Mouse (Mus musculus): Measurements from ENCODE around the gene Inca1. TPM values are rescaled to one million over a fixed set of nuclear protein-coding genes. Genes with fewer than 3 reads are reported as not detected.

Gene Inca1
- polyA plus RNA-seq, 1 experiment from 2014 or later, result 2.3 TPM

DNA sequence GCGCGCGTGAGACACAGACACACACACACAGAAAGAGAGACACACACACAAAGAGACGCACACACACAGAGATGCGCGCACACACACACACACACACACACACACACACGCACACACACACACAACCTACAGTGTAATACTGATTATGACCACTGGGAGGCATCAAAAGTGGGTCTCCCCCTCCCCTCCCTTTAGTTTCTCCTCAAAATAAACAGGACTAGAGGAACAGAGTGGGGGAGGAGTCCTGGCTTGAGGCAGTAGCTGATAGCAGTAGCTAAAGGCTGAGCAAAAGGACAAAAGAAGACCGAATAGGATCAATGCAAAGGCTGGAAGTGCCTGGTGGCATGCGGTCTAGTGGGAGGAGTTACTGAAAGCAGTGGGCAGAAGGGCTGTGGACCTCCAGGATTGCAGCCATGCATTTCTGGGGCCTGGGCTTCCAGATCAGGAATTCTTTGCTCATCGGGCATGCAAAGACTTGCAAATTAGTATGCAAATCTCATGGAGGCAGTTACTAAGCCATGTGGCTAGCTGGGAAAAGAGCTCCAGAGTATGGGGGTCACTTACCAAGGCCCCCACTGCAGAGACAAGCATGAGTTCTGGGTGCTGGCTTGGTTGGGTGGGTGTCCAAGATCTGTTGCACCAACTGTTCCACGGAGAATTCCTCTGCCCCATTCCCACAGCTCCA, 17.9 kb downstream of the Inca1 start:
- peak; percentile 37 for ATAC-seq (replicated peaks; ENCODE audit: low FRiP score, low read depth)
- no peak overlapping the region for H3K27ac ChIP-seq
- H3K9ac ChIP-seq (ENCODE audit: low read depth, low read length), result no peak overlapping the region
- DNase-seq (ENCODE audit: low spot score), result peak; percentile 91
- H3K4me2 ChIP-seq (ENCODE audit: low read length), result no peak overlapping the region
- TF ChIP-seq CTCF (IDR thresholded peaks at IDR 0.05; ENCODE audit: low read depth), result peak; percentile 81
- H3K36me3 ChIP-seq (ENCODE audit: insufficient read depth, low read length), result peaks cover 36% of the 10 kb centered on the region
- no peaks in the 10 kb centered on the region for H3K27me3 ChIP-seq (ENCODE audit: insufficient read depth, low read length)
- H3K4me1 ChIP-seq (replicated peaks; ENCODE audit: insufficient read depth, low read length), result 0 out of 2 replicates have a peak, but pooled peaks cover 5% of the 10 kb centered on the region
- H3K9me3 ChIP-seq (replicated peaks; ENCODE audit: low read length), result no peaks in the 10 kb centered on the region
- H3K4me3 ChIP-seq (replicated peaks; ENCODE audit: low read depth, low read length), result no peak overlapping the region
- 38% methylated on average over 11 of the region's 11 CpGs for WGBS

DNA sequence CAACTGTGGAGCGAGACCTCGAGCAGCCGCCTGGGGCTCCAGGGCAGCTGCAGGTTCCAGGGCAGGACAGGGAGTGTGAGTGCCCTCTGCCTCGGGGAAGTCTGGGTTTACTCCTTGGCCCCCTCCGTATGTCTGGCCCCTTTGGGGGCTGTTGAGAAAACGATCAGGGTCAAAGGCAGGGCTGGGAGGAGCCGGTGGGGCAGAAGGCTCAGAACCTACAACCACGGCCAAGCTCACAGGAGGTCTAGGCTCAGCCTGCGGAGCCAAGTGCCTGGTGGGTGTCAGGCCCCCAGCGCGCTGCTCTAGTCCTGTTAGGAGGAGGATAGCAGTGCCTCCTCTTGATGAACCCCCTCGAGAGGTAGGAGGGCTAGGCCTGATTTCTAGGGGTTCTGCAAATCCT, 18.8 kb downstream of the Inca1 start:
- Histone ChIP-seq H3K36me3 (ENCODE audit: insufficient read depth, low read length) (peaks cover 38% of the 10 kb centered on the region), H3K27me3 (ENCODE audit: insufficient read depth, low read length) (no peaks in the 10 kb centered on the region), H3K9ac (ENCODE audit: low read depth, low read length) (no peak overlapping the region), H3K9me3 (replicated peaks; ENCODE audit: low read length) (no peaks in the 10 kb centered on the region), H3K4me1 (replicated peaks; ENCODE audit: insufficient read depth, low read length) (0 out of 2 replicates have a peak, but pooled peaks cover under 1% of the 10 kb centered on the region), H3K27ac (no peak overlapping the region), H3K4me3 (replicated peaks; ENCODE audit: low read depth, low read length) (no peak overlapping the region), H3K4me2 (ENCODE audit: low read length) (no peak overlapping the region)
- no peak for TF ChIP-seq CTCF (IDR thresholded peaks at IDR 0.05; ENCODE audit: low read depth)
- no peak for DNase-seq (ENCODE audit: low spot score)
- 61% methylated on average over 12 of the region's 12 CpGs for WGBS
- no peak for ATAC-seq (replicated peaks; ENCODE audit: low FRiP score, low read depth)

DNA sequence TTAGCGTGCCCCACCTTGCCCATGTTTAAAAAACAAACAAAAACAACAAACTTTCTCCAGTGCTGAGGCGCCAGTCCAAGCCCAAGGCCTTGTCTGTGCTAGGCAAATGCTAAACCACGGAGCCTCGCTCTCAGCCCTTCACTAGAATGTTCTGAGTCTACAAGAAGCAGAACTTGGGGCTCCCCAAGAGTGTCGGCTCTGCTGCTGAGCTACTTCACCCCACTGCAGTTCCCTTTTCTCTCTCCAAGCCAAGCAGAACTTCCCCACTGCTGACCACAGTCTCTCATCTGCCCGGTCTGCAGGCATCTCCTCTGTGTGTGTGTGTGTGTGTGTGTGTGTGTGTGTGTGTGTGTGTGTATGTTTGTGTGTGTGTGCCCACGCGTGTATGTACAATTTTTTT, 20.1 kb downstream of the Inca1 start:
- DNase-seq (ENCODE audit: low spot score) (no peak), ATAC-seq (replicated peaks; ENCODE audit: low FRiP score, low read depth) (no peak)
- no peak for TF ChIP-seq CTCF (IDR thresholded peaks at IDR 0.05; ENCODE audit: low read depth)
- Histone ChIP-seq H3K4me3 (replicated peaks; ENCODE audit: low read depth, low read length) (no peak overlapping the region), H3K36me3 (ENCODE audit: insufficient read depth, low read length) (peaks cover 40% of the 10 kb centered on the region), H3K9me3 (replicated peaks; ENCODE audit: low read length) (no peaks in the 10 kb centered on the region), H3K27me3 (ENCODE audit: insufficient read depth, low read length) (no peaks in the 10 kb centered on the region), H3K4me1 (replicated peaks; ENCODE audit: insufficient read depth, low read length) (no peaks in the 10 kb centered on the region), H3K9ac (ENCODE audit: low read depth, low read length) (no peak overlapping the region), H3K4me2 (ENCODE audit: low read length) (no peak overlapping the region), H3K27ac (no peak overlapping the region)
- 91% methylated on average over 8 of the region's 8 CpGs for WGBS

DNA sequence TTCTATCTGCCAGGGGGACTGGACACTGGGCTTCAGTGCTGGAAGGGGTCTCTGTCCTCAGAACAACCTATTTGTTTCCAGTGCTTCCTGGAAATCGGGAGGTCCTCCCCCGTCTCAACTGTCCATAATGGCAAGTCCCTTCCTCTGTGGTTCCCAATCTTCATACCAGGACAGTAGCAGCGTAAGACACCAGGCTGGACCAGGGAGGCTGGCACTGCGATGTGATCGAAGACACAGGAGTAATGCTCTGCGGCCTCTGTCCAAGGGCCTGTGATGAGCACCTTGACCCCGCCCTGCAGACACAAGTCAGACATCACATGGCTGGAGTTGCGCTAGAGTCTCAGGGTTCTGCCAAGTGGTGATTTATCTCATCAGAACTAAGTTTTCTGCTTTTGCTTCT, 20.6 kb downstream of the Inca1 start:
- no peak for ATAC-seq (replicated peaks; ENCODE audit: low FRiP score, low read depth)
- Histone ChIP-seq H3K27ac (no peak overlapping the region), H3K36me3 (ENCODE audit: insufficient read depth, low read length) (peaks cover 40% of the 10 kb centered on the region), H3K4me3 (replicated peaks; ENCODE audit: low read depth, low read length) (no peak overlapping the region), H3K4me2 (ENCODE audit: low read length) (no peak overlapping the region), H3K9me3 (replicated peaks; ENCODE audit: low read length) (no peaks in the 10 kb centered on the region), H3K4me1 (replicated peaks; ENCODE audit: insufficient read depth, low read length) (no peaks in the 10 kb centered on the region), H3K9ac (ENCODE audit: low read depth, low read length) (no peak overlapping the region), H3K27me3 (ENCODE audit: insufficient read depth, low read length) (no peaks in the 10 kb centered on the region)
- WGBS, result 97% methylated on average over 8 of the region's 8 CpGs
- DNase-seq (ENCODE audit: low spot score), result no peak
- TF ChIP-seq CTCF (IDR thresholded peaks at IDR 0.05; ENCODE audit: low read depth), result no peak

DNA sequence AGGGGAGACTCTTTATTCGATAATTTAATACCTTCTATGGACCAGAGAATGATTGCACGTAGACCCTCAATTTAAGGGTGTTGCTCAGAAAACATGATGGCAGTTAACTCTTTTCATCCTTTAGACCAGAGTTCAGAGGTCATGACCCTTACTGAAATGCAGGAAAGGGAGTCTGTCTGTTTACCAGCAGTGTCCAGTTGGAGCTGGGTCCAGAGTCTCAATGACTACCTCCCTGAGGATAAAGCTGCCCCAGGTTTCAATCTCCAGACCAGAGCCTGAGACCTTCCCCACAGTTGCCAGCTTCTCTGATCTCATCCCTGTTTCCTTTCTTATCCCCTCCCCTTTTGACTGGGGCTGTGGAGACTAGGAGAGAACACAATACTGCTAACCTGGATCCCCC, 21.4 kb downstream of the Inca1 start:
- TF ChIP-seq CTCF (IDR thresholded peaks at IDR 0.05; ENCODE audit: low read depth), result no peak
- Histone ChIP-seq H3K4me1 (replicated peaks; ENCODE audit: insufficient read depth, low read length) (no peaks in the 10 kb centered on the region), H3K27ac (no peak overlapping the region), H3K4me3 (replicated peaks; ENCODE audit: low read depth, low read length) (no peak overlapping the region), H3K36me3 (ENCODE audit: insufficient read depth, low read length) (peaks cover 41% of the 10 kb centered on the region), H3K9me3 (replicated peaks; ENCODE audit: low read length) (no peaks in the 10 kb centered on the region), H3K27me3 (ENCODE audit: insufficient read depth, low read length) (no peaks in the 10 kb centered on the region), H3K4me2 (ENCODE audit: low read length) (no peak overlapping the region), H3K9ac (ENCODE audit: low read depth, low read length) (no peak overlapping the region)
- 62% methylated on average over 2 of the region's 2 CpGs for WGBS
- ATAC-seq (replicated peaks; ENCODE audit: low FRiP score, low read depth), result no peak
- DNase-seq (ENCODE audit: low spot score), result no peak

DNA sequence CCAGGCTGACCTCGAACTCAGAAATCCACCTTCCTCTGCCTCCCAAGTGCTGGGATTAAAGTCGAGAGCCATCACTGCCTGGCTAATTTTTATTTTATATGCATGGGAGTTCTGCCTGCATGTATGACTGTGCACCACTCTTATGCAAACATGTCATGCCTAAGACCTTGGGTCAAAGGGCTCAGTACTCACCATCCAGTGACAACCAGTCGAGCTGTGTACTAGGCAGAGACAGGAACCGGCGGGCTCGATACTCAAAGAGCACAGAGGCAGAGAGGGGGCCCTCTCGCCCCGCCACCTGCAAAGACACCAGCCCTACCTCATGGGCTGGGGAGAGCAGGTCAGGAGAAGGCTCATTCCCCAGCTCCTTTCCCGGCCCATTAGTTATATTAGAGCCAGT, 21.9 kb downstream of the Inca1 start:
- H3K27me3 ChIP-seq (ENCODE audit: insufficient read depth, low read length), result no peaks in the 10 kb centered on the region
- DNase-seq (ENCODE audit: low spot score) (no peak), ATAC-seq (replicated peaks; ENCODE audit: low FRiP score, low read depth) (no peak)
- no peaks in the 10 kb centered on the region for H3K4me1 ChIP-seq (replicated peaks; ENCODE audit: insufficient read depth, low read length)
- no peak overlapping the region for H3K4me2 ChIP-seq (ENCODE audit: low read length)
- H3K27ac ChIP-seq, result no peak overlapping the region
- no peak overlapping the region for H3K4me3 ChIP-seq (replicated peaks; ENCODE audit: low read depth, low read length)
- no peak overlapping the region for H3K9ac ChIP-seq (ENCODE audit: low read depth, low read length)
- peaks cover 36% of the 10 kb centered on the region for H3K36me3 ChIP-seq (ENCODE audit: insufficient read depth, low read length)
- WGBS, result 81% methylated on average over 9 of the region's 9 CpGs
- TF ChIP-seq CTCF (IDR thresholded peaks at IDR 0.05; ENCODE audit: low read depth), result no peak
- no peaks in the 10 kb centered on the region for H3K9me3 ChIP-seq (replicated peaks; ENCODE audit: low read length)

DNA sequence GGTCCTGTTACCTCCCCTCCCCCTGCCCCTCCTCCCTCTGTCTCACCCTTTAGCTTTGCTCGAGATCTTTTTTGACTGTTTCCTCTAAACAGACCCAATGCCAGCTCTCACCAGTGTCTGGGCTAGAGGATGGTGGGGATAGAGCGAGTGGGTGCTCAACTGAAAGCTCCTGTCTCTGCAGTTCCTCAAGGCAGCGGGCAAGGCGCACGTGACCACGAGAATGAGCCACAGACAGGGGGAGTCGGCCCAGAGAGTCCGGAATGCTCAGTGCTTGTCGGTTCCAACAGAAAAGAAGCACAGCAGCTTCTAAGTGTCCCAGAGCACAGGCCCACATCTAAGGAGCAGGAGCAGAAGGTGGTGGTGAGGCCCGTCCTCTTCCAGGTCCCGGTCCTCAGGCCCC, 25.5 kb downstream of the Inca1 start:
- Histone ChIP-seq H3K9me3 (replicated peaks; ENCODE audit: low read length) (no peaks in the 10 kb centered on the region), H3K4me3 (replicated peaks; ENCODE audit: low read depth, low read length) (no peak overlapping the region), H3K36me3 (ENCODE audit: insufficient read depth, low read length) (peaks cover 29% of the 10 kb centered on the region), H3K4me2 (ENCODE audit: low read length) (no peak overlapping the region), H3K27me3 (ENCODE audit: insufficient read depth, low read length) (no peaks in the 10 kb centered on the region), H3K9ac (ENCODE audit: low read depth, low read length) (no peak overlapping the region), H3K27ac (no peak overlapping the region), H3K4me1 (replicated peaks; ENCODE audit: insufficient read depth, low read length) (no peaks in the 10 kb centered on the region)
- no peak for ATAC-seq (replicated peaks; ENCODE audit: low FRiP score, low read depth)
- WGBS, result 71% methylated on average over 11 of the region's 11 CpGs
- no peak for TF ChIP-seq CTCF (IDR thresholded peaks at IDR 0.05; ENCODE audit: low read depth)
- no peak for DNase-seq (ENCODE audit: low spot score)

All from kidney, postnatal 0 days (tissue).